Mouse (Mus musculus): ENCODE data around the gene Fgd2.

The Fgd2 gene

DNA sequence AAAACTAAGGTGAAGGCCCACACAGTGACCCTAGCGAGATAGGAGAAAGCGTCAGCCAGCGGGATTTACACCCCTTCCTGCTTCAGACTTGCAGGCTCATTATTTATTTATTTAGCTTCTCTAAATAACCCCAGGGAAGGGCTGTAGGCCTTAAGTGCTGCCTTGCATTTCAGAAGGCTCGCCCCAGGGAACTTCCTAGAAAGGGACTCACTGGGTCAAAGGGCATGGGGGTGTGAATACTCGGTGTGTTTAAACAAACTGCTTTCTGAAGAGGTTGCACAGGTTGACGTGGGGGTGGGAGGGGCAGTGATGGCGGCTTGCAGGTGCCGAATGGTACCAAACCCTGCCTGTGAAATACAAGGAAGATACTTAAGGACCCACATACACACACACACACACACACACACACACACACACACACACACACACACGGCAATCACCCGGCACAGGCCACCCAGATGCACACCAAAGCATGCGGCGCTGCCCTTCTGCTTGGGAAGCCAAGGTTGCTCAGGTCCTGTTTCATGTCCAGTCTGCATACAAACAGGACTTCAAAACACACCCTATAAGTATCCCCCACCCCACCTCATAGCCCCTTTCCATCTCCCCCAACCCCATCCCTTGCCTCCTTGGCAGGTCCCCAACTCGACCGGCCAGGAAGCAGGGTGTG, 38.7 kb downstream of the Fgd2 start:
- DNase-seq = no peak

DNA sequence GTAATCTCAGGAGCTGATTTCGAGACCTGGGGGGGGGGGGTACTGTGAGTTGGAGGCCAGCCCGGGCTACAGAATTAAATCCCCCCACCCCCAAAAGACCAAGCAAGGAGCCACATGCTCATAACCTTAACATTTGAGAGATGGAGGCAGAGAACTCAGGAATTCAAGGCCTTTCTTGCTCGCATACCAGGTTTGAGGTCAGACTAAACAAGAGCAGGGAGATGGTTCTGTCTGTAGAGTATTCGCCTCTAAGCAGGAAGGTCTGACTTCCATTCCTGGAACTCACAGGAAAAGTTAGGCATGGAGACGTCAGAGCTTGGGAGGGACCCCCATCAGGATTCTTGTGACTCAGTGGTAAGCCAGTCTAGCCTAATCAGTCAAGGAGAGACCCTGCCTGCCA, 39.3 kb downstream of the Fgd2 start:
- no peak for DNase-seq

DNA sequence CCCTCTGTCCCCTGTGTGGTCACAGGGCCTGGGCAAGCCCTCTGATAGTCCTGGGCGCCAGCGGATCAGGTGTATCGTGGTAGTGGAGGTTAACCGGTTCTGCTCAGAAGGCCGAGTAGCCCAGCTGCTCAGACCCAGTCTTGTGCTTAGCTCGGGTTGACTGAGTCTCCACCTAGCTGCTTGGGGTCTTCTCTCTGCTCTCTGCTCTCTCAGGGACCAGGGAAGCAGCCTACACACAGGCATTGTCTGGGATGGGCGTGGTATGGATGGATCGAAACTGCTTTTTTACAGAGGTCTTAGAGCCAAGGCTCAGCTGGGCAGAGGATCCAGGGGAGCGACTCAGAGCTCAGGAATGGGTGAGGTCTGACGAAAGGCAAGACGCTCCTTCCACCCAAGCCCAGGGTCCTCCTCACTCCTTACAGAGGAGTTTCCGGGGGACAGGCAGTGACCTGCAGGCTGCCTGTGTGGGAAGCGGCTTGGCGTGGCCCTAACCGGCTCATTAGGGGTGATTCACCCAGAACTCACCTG, 41.1 kb downstream of the Fgd2 start:
- no peak for DNase-seq

DNA sequence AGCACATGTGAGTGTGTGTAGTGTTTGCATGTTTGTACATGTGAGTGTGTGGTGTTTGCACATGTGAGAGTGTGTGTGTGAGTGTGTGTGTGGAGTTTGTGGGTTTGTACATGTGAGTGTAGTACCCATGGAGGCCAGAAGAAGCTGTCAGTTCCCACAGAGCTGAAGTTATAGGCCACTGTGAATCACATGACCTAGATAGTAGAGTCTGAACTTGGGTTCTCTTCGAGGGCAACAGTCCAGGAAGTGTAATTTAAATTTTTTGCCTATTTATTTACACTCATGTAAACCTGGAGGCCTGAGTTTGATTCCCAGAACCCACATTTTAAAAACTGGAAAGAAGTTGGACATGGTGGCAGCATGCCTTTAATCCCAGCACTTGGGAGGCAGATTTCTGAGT, 42.5 kb downstream of the Fgd2 start:
- DNase-seq = no peak

DNA sequence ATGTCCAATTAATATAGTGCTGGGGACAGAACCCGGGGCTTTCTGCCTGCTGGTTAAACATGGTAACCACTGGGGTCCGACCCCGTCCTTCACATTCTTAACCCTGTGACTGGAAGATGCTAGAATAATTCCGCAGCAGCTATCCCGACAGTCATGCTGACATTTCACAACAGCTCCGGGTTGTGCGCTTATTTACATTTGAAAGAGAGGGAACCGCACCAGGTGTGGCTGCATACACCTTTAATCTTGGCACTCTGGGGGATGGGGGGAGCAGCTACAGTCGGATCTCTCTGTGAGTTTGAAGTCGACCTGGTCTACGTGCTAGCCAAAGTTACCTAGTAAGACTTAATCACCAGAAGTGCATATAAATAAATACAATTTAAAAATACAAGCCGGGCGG, 44.8 kb downstream of the Fgd2 start:
- no peak for DNase-seq

DNA sequence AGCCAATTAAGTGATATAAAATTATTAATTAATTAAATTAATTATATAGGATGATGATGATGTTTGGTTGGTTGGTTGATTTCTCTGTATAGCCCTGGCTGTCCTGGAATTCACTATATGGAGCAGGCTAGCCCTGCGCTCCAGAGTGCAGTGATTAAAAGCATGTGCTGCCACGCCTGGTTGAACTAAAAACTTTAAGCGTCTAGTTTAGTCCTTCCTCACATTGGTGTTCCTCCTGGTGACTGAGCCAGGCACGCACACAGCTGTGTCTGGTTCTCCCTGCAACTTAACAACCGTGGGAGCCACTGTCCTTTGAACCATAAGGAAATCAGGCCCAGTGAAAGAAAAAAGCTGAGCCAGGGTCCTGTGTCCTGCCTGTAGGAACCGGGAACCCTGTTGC, 45.4 kb downstream of the Fgd2 start:
- no peak for DNase-seq

DNA sequence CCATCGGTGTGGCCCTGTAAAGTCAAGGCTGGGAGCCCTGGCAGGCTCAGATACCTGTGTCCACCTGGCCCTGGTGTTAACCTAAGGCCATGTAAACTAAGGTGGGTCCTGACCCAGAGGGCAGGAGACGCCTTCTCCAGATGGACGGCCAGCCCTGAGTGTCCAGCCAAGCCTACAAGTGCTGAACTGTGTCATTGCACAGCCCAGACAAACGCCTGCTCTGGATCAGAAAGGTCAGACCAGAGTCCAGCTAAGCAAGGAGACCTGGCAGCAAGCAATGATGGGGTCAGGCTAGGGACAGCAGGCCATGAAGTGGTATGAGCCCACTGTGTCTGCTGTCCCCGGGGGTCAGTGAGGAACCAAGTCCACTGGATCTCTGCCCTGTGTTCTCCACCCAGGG, 46.7 kb downstream of the Fgd2 start:
- no peak for DNase-seq

DNA sequence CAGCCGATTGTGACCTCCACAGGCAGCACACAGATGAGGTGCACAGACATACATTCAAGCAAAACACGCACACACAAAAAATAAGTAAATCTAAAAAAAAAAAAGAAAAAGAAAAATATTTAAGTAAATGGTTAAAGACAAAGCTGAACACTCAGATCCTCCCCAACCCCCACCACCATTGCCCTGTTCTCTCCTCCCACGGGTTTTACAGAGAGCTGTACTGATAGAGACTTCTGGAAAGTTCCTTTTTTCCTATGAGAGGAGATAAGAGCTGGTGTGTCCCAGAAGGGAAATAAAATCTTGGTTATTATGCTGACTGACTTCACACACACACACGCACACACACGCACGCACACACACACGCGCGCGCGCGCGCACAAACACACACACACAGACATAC, 47.6 kb downstream of the Fgd2 start:
- no peak for DNase-seq

DNA sequence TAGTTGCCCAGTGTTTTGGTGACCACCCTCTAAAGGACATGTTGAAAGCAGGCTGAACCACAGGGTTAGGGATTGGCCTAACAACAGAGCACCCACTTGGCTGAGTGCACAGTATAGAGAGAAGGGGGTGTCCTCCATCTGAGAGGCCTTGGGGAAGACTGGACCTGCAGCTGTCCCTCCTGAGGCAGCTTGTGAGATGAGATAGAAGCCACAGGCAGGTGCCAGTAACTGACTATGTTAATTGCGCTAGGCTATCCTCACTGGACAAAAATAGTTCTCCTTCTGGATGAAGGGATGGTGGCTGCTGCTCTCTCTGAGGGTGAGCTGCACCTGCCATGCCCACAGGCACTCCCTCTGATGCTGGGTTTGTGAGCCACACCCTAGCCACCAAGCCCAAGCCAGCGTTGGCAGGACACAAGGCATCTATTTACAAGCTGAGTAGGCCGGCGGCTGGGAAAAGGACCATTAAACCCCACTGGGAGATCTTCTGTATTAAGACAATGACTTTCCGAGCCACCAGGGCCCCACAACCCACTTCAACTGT, 49.2 kb downstream of the Fgd2 start:
- no peak for DNase-seq

DNA sequence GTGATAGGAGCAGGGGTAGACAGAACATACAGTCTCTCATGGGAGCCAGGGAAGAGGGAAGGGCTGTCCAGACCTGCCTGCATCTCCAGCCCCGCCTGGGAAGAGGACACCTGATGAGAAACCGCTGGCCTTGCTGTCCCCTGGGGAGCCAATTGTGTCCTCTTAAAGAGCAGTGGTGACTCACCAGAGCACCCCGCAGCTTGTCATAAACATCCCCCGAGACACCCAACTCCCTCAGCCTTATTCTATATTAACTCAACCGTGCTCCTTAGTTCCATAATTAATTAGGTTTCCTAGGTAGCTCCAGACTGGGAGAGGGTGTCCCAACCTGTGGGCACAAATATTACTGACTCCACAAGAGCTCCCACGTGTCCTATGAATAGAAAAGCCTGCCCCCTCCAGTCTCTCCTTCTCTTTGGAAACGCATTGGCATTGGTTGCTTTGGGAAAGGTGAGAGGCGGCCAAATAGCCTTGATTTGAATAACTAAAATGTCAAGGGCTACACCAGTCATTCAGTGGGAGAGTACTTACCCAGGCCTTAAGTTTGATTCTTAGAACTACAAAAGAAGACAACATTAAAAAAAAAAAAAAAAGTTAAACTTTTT, 51.2 kb downstream of the Fgd2 start:
- DNase-seq = no peak

DNA sequence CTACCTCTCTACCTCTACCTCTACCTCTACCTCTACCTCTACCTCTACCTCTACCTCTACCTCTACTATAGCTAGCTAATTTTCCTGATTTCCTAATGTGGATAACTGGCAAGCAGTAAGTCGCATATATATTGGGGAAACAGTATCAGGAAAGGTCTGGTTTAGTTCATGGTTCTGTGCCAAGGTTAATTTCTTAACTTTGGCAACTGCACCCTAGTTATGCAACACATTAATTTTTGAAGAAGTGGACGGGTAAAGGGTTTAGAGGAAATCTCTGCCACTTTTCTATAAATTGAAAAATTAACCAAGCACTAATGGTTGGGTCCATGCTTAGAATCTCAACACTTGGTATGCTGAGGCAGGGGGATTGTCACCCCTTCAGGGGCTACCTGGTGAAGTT, 53.9 kb downstream of the Fgd2 start:
- DNase-seq = no peak

DNA sequence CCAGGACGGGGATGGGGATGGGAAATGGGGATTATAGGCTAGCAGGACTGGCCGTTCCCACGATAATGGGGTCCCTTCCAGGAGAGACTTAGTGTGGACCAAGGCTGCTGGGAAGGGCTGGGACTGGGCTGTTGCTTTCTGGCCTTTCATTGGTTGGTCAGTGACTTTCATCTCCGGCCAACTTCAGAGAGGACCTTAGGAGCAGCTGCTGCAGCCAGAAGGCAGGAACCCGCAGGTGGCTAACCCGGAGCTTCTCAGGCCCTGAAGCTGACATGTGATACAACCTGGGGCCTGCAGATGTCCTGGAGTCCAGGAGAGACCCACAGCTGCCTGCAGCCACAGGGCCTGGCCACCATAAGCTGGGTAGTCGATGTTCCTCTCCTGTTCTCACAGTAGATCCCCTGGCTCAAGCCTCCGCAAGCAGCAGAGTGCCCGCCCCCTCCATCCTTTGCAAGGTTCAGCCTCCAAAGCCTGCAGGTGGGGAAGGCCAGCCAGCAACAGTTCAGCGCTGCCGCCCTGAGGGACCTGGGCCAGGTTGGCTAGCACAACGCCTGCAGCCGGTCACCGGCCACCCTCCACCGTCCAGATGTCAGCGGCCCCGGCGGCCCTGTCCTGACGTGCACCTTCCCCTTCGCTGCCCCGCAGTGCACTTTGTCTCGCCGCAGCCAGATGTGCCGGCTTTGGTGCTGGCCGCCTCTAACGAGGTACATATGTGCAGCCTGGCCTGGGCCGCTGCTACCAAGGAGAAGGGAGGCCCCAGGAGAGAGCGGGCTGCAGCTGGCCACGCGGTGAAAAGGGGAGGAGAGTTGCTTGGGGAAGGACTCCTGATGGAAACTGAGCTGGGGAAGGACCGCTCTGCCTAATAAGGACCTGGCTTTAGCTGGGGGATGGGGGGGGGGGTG, 55.3 kb downstream of the Fgd2 start:
- DNase-seq = no peak

DNA sequence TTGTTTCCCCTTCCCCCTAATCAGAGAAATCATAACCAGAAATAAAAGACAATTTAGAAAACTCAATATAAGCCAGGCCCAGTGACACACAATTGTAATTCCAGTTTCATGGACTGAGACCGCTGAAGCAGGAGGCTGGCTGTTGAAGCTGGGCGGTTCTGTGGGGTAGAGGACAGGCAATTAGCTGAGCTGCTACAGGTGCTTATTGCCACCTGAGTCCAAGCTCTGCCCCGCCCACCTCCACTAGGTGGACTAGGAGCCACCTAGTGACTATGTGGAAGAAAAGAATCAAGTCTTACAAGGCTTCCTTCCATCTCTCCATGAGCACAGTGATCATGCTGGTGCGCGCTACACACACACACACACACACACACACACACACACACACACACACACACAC, 56.0 kb downstream of the Fgd2 start:
- DNase-seq = no peak

DNA sequence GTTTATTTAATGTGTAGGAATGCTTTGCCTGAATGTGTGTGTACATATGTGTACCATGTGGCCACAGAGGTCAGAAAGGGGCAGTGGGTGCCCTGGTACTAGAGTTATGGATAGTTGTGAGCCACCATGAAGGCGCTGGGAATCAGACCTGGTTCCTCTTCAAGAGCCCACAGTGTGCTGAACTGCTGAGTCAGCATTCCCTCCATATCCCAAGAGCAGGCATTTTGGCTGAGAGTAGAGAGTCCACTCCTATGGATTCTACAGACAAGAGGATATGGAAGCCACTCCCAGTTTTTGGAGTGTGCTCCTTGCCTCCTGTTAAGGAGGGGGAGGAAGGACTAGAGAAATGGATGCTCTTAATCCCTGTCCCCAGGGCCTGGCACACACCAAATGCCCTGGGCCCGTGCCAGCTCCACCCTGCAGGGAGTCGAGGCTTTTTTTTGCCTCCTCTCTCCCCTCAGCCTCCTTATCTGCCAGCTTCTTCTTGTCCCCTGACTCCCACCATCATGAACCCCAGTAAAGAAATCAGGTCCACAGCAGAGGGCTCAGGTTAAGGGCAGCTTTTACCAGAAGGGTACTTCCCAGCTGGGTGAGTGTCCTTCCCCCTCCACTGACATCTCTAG, 58.2 kb downstream of the Fgd2 start:
- no peak for DNase-seq

DNA sequence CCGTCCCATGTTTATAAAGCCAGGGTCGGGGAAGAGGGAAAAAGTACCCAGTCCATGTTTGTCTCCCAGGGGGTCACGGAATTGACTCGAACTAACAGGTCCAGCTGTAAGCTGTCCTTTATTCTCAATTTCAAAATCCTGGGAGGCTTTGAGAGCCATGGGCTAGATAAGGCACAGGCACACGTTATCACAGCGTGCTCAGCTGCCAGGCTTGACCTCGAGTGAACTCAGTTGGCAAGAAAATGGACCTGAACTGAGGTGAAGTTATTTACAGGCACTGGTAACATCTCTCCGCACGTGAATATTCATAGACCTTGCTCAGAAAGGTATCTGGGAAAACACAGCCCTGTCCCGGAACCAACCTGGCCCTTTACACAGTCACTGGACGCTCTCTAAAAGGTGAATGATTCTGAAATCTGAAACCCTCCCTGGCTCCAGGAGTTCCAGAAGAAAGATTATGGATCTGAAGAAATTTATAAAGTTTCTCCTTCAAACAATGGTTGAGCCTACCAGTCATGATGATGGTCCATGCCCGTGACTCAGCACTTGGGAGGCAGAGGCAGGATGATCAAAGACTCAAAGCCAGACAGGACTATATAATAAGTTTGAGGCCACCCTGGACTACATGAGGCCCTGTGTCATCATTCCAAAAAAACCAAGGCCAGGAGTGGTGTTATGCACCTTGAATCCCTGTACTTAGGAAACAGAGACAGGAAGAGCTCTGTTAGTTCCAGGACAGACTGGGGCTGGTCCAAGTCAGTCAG, 59.4 kb downstream of the Fgd2 start:
- no peak for DNase-seq

DNA sequence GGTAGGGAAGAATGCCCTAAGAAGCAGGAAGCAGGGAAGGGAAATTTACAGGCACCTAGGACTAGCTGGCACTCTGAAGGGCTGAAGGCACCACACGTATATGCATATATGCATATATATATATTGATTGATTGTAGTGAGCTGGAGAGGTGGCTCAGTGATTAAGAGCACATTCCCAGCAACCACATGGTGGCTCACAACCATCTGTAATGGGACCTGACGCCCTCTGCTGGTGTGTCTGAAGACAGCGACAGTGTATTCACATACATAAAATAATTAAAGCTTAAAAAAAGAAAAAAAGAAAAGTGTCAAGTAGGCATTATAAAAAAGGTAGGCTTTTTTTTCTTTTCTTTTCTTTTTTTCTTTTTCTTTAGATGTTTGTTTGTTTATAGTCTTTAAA, 60.6 kb downstream of the Fgd2 start:
- DNase-seq = no peak

DNA sequence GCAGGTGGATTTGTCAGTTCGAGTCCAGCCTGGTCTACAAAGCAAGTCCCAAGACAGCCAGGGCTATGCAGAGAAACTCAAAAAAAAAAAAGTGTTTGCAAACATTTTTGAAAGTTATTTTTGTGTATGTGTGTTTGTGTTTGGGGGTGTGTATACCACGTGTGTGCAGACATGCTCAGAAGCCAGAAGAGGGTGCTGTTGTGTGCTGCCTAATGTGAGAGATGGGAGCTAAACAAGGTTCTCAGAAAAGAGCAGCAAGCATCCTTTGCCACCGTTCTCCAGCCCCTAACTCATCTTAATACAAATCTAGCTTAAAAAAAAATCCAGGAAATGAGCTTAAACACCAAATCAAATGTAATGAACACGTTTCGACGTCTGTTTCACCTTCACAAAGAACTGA, 61.6 kb downstream of the Fgd2 start:
- DNase-seq = no peak

DNA sequence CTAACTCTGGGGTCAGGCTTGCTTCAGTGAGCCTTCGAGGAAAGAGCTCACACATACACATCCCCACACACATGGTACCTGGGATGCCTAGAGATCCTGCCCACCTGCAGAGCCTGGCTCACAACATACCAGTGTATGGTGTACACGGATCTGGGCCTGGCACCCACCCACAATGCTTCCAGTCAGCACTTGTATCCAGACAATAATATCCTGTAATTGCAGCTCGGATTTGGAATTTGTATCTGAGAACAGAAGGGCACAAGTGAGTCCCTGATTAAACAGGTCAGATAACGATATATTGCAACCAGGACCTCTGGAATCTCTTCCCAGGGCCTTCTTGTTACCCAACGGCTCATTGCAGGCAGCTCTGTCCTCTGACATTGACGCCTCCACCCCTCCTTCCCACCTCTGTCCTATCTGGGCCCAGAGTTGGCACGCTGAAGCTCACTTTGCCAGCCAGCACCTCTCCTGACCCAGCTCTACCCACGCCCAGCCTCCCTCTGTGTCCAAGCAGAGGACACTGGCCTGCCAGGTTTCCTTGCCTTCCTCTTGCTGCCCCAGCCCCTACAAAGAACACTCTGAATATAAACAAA, 62.3 kb downstream of the Fgd2 start:
- no peak for DNase-seq

DNA sequence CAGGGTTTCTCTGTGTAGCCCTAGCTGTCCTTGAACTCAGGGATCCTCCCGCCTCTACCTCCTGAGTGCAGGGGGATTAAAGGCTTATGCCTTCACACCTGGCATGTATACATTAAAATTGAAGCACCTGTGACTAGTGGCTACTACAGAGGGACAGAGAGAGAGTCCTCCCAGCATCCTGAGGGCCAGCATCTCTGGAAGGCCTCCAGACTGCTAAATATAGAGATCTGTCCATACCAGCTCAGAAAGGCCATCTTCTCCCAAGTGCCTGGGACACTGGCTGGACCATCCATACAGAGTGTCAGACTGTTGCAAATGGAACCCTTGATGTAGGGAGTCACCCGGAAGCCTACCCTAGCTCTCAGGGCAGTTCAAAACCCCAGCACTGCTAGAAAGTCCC, 63.3 kb downstream of the Fgd2 start:
- no peak for DNase-seq

DNA sequence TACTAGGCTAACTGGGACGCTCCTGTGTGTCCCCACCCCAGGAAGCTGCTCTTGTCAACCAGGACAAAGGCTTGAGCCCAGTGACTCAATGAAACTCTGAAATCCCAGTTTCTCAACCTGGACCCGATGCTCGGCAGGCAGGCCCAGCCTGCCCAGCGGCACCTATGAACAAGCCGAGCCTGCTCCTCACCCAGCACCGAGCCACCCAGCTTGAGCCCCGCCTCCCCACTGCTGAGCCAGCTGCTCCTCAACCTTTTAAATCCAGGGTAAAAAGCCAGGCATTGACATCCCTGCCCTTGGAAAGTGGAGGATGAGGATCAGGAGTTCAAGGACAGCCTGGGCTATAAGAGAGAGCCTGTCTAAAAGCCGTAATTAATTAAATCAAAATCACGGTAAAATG, 64.6 kb downstream of the Fgd2 start:
- no peak for DNase-seq

DNA sequence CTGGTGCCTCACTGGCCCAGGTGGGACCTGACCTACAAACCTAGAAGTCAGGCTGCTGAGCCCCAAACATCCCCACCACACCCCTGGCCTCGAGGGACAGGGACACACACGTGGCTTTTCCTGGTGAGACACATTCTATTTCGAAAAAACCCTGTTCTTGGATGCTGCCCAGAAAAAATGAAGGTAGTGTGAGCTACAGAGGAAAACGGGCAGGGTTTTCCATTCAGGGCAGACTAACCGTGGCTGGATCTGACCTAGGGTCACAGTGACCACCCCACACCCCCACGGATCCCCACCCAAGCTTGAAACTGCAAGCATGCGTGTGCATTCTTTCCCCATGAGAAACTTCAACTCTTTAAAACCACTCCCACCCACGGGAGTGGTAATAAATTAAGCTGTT, 67.5 kb downstream of the Fgd2 start:
- DNase-seq = no peak

DNA sequence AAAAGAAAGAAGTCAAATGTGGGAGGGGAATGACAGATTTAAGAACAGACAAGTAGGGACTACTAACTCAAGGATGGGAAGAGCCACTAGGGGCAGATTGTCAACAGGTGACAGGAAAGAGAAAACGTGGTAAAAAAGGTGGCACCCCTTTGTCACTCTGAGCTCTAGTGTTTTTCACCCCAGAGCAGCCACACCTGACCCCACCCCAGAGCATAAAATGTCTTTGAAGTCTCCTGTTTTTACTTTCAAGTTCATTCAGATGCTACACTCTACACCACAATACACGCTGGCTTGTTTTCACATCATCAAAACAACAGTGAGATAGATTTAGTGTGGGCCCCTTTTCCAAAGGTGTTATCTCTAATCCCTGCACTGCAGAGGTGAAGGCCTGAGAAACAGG, 68.1 kb downstream of the Fgd2 start:
- DNase-seq = peak; percentile 35

Data from thymus, postnatal 14 days (tissue).